Mouse (Mus musculus) heart, postnatal 25 days (tissue): ENCODE data around the gene Mrpl20. TPM values are rescaled to one million over a fixed set of nuclear protein-coding genes. Genes with fewer than 3 reads are reported as not detected.
"Not testable (repeated sequence)": the region's sequence is repeated elsewhere in the genome, so short reads cannot be mapped to it uniquely, and the experiment has no call there.

Source experiments
- DNase-seq: peaks from one replicate; pipeline ENCODE4 v3.0.0; 2022; ENCODE audit warnings: low spot score
- intact Hi-C: fragments of 180-260 bp; cut with DNase I; formaldehyde crosslinking; loops from one replicate; pipeline ENCODE4 v1.15.1; 2025
- total RNA-seq, 2 experiments: library from RNA; stranded (reverse); gene quantifications; 2 replicates each; pipeline ENCODE4 v1.2.3; 2021

The Mrpl20 gene
- total RNA-seq, 2 experiments from 2014 or later, result 75.0 to 78.0 TPM

DNA sequence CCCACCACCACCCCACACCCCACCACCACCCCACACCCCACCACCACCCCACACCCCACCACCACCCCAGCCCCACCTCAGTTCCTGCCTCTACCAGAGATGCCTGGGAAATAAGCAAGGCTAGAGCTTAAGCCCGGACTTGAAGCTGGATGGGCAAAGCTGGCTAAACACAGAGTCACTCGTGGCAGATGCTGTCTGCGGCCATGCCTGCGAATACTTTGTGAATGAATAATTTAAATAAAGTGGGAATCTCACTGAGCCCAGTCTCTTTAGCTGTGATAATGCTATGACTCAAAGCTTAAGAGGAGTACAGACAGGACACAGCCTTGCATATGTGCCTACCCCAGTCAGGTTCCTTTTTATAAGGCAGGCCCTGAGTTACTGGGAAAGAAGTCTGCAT is 23.2 kb upstream of the Mrpl20 start:
- no peak for DNase-seq
- intact Hi-C loops, result no loop called here

DNA sequence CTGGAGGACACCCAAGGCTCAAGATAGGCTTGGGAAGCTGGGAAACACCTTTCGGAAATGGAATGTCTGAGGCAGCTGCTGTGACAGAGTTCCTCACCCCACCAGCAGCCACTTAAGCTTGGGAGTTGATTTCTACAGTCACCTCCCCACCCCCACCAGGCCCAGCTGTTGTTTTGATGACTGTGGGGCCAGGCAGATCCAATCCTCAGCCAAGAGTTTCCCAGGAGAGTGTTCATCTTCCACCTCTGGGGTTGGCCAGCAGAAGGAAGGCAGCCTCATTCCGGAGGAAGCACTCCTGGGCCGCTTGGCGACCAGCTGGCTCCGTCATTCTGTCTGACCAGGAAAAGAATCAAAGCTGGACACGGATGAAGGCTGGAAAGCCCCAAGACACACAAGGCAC is 21.8 kb upstream of the Mrpl20 start:
- peak; percentile 78 for DNase-seq
- intact Hi-C loops, result no loop called here

DNA sequence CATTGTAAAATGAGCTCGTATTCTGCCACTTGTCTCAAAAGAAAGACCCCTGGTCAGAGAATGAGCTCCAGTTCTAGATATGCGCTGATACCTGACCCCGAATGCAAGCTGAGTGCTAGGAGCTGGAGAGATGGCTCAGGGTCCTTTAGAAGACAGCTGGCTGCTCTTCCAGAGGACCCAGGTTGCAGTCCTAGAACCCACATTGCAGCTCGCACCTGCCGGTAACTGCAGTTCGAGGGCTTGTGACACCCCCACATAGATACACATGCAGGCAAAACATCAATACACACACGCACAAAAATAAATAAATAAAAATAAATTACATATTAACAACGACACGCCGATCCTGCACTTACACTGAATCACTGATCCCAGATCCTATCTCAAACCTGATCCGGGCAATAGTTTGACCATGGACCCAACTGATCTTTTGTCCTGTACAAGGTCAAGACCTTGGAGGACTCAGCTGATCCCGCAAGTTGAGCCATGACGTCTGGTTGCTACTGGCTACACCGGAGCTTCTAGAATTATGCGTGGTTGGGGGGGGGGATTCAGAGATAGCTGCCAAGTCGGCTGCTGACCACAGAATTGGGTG is 19.1 kb upstream of the Mrpl20 start:
- DNase-seq, result no peak
- intact Hi-C loops, result no loop called here

DNA sequence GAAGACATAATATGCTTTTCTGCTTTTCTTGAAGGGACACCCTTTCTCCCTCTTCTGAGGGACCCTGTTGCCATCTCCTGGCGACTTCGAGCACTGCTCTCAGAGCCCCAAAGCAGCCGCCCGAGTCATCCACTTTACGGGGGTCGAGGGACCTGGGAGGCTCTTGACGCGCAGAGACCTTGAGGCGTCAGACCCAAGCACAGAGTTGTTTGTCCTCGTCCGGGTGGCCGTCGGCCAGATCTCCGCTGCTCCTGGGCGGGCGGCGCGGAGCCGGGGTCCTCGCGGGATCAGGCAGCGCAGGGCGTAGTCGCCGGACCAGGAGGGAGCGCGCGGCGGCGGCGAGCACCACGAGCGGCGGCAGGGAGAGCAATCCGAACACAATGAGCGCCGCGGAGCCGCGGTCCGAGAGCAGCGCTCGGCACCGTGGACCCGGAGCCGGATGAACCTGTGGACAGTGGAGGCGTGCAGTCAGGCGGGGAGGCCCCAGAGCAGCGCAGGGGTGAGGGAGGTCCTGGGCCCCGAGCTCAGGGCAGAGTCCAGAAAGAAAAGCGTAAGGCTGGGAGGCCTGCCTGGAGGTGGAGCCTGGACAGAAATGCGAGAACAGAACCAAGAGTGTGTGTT is 18.5 kb upstream of the Mrpl20 start:
- DNase-seq, result peak; percentile 69
- intact Hi-C loops, result no loop called here

DNA sequence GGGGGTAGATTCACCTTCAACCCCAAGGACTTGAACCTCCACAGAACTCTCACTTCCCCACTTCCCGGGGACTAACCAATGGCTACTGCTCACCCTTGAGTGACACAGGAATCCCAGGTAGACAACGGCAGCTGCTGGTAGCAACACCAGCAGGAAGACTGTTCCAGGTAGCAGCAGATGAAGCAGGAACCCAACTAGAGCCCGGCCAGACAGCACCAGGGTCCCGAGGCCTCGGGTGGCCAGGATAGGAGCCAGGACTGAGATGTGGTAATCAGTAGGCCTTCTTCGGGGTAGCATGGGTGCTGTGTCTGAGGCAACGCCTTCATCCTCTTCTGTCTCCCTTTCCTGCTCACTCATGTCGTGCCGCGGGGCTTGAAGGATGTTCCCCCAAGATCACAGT is 17.4 kb upstream of the Mrpl20 start:
- intact Hi-C loops, result loop anchor here (1.0 kb wide), 1 partner anchor 14 kb away; no protein-coding TSS in a partner anchor

GRCm38 (mm10) chr4:155785819-155786218 is 16.9 kb upstream of the Mrpl20 start, which contains the start of gene Tmem88b:
Gene Tmem88b (minus strand): TSS chr4:155785874.
- intact Hi-C loops, result loop anchor here (1.0 kb wide), 1 partner anchor 15 kb away; no protein-coding TSS in a partner anchor
- DNase-seq, result no peak

More for the DNA sequence above, 17.4 kb upstream of the Mrpl20 start:
- no peak for DNase-seq

GRCm38 (mm10) chr4:155788300-155788699 is 14.4 kb upstream of the Mrpl20 start:
- DNase-seq, result no peak
- intact Hi-C loops, result no loop called here

DNA sequence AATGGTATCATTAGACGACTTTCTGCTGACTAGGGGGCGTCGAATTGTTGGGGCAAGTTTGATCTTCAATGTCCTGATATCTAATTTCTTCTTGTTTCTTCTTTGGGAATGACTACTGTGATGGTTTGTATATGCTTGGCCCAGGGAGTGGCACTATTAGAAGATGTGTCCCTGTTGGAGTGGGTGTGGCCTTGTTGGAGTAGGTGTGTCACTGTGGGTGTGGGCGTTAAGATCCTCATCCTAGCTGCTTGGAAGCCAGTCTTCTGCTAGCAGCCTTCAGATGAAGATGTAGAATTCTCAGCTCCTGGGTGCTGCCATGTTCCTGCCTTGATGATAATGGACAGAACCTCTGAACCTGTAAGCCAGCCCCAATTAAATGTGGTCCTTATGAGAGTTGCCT is 13.8 kb upstream of the Mrpl20 start:
- DNase-seq, intact Hi-C loops: not testable (repeated sequence)

- intact Hi-C loops, result no loop called here
- no peak for DNase-seq
These were observed 12.6 kb upstream of the Mrpl20 start, which contains the start of gene Ankrd65 for GRCm38 (mm10) chr4:155790021-155790489. Gene Ankrd65 (plus strand): TSS chr4:155790439.

DNA sequence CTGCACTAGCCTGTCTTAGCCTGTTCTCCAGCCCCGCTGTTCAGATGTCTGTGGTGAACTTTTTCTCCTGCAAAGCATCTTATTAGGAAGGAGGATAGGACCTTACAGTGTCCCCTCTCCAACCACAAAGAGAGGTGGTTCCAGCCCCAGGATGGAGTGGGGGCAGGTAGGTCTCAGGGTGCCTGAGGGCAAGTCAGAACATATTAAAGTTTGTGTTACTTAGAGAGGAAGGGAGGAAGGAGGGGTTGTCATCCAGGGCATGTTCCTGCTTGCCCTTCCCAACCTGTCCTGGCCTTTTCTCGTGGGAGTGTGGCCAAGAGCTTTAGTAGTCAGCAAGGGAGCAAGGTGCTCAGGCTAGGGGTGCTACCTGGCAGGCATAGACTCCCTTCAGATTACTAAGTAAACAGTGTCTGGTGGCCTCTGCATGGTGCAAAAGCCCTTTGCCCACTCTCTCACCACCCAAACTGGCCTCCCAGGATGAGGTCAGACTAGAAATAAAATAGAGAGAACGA is 12.0 kb upstream of the Mrpl20 start:
- intact Hi-C loops, result no loop called here
- no peak for DNase-seq

DNA sequence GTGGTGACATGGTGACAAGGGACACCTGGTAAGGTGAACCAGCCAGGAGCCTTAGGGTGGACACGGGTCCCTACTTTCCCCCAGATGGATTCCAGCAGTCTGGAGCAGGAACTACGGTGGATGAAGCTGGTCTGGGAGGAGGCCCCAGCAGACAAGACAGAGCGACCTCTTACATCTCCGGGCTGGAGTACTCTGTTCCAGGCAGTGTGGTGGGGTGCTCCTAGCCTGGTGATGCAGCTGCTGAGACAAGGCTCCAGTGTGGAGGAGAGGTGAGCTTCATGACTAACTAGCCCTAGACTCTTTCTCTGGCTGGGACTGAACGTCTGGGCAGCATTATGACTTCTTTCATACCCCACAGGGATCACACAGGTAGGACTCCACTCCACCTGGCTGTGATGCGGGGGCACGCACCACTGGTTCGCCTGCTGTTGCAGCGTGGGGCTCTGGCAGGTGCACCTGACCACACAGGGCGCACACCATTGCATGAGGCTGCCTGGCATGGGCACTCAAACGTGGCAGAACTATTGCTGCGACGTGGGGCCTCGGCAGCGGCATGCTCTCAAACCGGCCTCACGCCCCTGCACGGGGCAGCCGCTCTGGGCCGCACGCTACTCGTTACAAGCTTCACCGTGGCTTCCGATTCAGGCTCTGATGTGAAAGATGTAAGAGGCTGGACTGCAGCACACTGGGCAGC is 11.3 kb upstream of the Mrpl20 start:
- no peak for DNase-seq
- intact Hi-C loops, result no loop called here

- DNase-seq, result no peak
- intact Hi-C loops, result no loop called here
These were observed 8.9 kb upstream of the Mrpl20 start for GRCm38 (mm10) chr4:155793730-155794129.

GRCm38 (mm10) chr4:155802075-155802474 is 603 bp upstream of the Mrpl20 start:
- DNase-seq, result no peak
- intact Hi-C loops, result loop anchor here (5.0 kb wide), 1 partner anchor 35 kb away; no protein-coding TSS in a partner anchor

- DNase-seq, result peak; percentile 90
- intact Hi-C loops, result loop anchor here (5.0 kb wide), 1 partner anchor 36 kb away; no protein-coding TSS in a partner anchor
These were observed 813 bp downstream of the Mrpl20 start for GRCm38 (mm10) chr4:155803340-155804041.

DNA sequence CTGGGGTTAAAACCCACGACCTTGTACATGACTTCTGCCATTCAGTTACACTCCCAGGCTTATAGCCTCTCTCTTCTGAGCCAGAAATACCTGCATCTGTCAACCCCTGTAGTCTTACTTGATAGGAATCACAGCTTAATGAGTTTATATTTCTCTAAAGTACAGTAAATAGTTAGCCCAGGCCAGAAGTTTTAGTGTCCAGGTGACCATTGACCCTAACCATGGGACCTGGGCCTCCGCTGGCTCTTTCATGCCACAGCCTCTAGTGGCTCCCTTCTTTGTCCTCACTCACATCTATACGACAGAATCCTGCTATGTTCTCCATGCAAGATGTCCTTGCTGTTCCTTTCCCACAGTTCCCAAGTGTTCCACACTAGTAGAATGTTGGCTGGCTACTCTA is 5.2 kb downstream of the Mrpl20 start:
- DNase-seq, result no peak
- intact Hi-C loops, result no loop called here

- intact Hi-C loops, result loop anchor here (2.0 kb wide), 1 partner anchor 19 kb away; the partner anchor contains the start of gene Aurkaip1
- peak; percentile 91 for DNase-seq
These were observed 9.4 kb downstream of the Mrpl20 start, which contains the start of gene Ccnl2 for GRCm38 (mm10) chr4:155811929-155812664. Gene Ccnl2 (plus strand): TSS chr4:155812489.

DNA sequence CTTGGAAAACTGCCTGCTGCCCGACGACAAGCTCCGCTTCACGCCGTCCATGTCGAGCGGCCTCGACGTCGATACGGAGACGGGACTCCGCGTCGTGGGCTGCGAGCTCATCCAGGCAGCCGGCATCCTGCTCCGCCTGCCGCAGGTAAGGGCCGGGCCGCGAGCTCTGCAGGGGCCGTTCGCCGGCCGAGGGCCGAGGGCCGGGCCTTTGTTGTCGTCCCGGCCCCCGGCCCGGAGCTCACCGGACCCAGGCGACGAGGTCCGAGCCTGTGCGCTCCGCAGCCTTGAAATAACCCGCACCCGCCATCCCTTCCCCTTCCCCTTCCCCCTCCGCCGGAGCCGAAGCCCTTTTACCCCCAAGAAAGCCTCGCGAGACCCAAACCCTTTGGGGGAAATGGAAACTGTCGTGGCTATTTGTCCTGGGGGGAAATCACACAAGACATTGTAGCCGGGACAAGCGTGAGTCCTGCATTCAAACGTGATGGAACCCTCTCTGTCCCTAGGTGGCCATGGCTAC is 10.0 kb downstream of the Mrpl20 start:
- intact Hi-C loops, result loop anchor here (2.0 kb wide), 1 partner anchor 18 kb away; the partner anchor contains the start of gene Aurkaip1
- DNase-seq, result no peak

DNA sequence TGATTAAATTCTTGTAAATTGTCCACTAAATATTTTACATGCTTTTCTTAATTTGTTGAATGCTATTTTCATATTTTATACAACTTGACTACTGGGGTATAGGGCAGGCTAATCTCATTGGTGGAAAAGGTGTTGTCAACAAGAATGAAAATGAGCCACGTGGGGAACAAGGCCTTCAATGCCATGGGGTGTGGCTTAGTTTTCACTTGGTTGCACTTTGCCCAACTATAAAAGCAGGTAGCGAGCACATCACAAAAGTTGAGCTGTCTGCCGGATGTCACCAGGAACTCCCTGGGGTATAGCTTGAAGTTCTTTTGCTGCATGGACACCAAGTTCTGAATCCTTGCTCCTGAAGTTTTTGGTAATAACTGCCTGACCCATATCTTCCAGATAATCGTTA is 14.9 kb downstream of the Mrpl20 start:
- intact Hi-C loops, result no loop called here
- DNase-seq, result no peak

GRCm38 (mm10) chr4:155821025-155821424 is 18.3 kb downstream of the Mrpl20 start:
- DNase-seq, result no peak
- intact Hi-C loops, result no loop called here
